Mouse (Mus musculus) heart, postnatal 10 days (tissue): ENCODE data around the gene Mpv17. TPM values are rescaled to one million over a fixed set of nuclear protein-coding genes. Genes with fewer than 3 reads are reported as not detected.
A peak's percentile ranks its signal among the peaks of the same experiment; 100 is the strongest.

Experiments used
- DNase-seq, 2 experiments: peaks; one replicate each; pipeline ENCODE4 v3.0.0; 2021
- intact Hi-C: fragments of 180-260 bp; cut with DNase I; formaldehyde crosslinking; loops from one replicate; pipeline ENCODE4 v1.15.1; 2025
- total RNA-seq, 2 experiments: library from RNA; stranded (reverse); gene quantifications; 2 replicates each; pipeline ENCODE4 v1.2.3; 2021

The Mpv17 gene
- total RNA-seq, result 10 to 100 TPM; 52.1 to 59.3 TPM

GRCm38 (mm10) chr5:31154152-31154553, at the start of gene Mpv17:
TSS of gene Mpv17 (minus strand) at chr5:31154251.
- intact Hi-C loops, result no loop called here
- peak; percentile 88 for DNase-seq

DNA sequence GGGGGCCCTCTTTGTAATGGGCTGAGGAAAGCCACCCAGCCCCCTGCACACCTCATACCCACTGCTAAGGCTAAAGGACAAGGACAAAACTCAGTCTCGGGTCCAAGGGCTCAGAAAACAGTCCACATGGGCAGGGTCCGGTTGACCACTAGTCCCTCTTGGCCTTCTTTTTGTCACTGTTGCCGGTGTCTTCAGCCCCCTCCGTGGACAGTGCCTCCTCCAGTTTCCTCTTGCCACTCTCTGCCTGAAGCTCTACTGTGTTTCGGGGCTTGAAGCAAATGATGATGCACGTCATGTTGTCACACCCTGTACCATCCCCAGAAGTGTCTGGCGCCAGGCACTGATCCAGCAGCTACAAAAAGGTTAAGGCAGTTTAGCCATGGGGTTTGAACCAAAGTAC, 48.9 kb upstream of the Mpv17 start:
- intact Hi-C loops, result loop anchor here (2.0 kb wide), 1 partner anchor 16 kb away; no protein-coding TSS in a partner anchor
- DNase-seq, result no peak

- intact Hi-C loops, result loop anchor here (2.0 kb wide), 1 partner anchor 17 kb away; no protein-coding TSS in a partner anchor
- DNase-seq, result peak; percentile 97 to 98
Observed at GRCm38 (mm10) chr5:31201742-31202590, 47.9 kb upstream of the Mpv17 start, which contains the start of gene Zfp513. TSS of gene Zfp513 (minus strand) at chr5:31202303.

DNA sequence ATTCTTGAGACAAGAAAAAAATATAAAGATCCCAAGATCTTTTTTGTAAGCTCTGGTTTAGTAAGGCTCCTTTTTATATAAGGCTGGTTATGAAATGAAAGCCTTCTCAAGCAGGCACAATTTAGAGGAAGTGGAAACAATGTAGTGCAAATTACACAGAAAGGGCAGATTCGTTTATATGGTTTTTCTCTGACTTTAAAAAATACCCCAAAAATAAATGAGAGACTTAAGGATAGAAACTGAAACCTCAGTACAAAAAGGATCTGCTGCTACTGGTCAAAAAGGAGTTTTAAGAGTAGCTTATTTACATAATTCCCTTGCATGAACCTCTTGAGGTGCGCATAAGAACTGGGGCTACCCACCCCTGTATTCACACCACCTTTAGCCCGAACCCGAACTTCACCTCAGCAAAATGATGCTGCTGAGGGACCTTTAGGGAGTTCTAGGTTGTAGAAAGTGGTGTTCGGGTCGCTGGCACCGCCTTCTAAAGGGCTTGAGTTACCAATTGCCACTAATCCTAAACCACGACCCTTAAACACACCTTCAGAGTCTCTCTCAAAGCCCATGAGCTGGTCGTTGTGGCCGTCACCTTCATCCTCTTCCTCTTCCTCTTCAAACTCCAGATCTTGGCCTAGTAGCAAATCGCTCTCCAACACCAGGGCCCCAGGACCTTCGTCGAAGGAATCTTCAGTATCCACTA, 47.1 kb upstream of the Mpv17 start:
- DNase-seq, result no peak
- intact Hi-C loops, result no loop called here

GRCm38 (mm10) chr5:31200327-31200768, 46.3 kb upstream of the Mpv17 start:
- no peak for DNase-seq
- intact Hi-C loops, result no loop called here

GRCm38 (mm10) chr5:31199893-31200292, 45.8 kb upstream of the Mpv17 start:
- DNase-seq, result no peak
- intact Hi-C loops, result no loop called here

DNA sequence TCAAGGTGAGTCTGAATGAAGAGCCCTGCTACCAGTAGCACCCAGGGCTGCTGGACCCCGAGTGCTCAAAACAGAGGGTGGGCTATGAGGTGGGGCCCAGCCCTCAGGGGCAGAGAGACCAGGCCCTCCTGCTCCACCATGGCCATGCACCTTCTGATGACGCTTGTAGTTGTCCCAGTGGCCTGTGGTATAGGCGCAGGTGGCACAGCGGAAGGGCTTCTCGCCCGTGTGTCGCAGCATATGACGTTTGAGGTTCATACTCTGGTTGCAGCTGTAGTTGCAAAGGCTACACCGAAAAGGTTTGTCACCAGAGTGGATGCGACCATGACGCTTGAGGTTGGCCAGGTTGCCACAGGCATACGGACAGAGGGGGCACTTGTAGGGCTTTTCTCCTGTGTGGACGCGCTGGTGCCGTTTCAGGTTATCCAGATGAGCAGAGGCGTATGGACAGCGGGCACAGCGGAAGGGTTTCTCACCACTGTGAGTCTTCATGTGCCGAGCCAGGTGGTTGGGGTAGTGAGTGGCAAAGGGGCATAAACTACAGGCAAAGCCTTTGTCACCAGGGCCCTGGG, 45.4 kb upstream of the Mpv17 start:
- intact Hi-C loops, result no loop called here
- no peak for DNase-seq

- intact Hi-C loops, result no loop called here
Observed at GRCm38 (mm10) chr5:31198616-31199320, 44.7 kb upstream of the Mpv17 start.

DNA sequence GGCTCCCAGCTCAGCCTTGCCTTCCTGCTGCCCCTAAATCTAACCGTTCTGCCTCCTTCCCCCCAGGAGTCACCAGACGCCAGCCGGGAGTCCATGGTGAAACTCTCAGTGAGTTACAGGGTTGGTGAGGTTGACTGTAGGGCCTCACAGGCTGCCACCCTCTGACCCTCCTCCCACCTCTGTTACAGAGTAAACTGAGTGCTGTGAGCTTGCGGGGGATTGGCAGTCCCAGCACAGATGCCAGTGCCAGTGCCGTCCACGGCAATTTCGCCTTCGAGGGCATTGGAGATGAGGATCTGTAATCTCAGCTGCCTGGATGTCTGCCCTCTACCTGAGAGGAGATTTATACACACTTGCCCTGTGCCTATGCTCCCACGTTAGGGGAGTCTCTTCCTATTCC, 44.1 kb upstream of the Mpv17 start:
- intact Hi-C loops, result no loop called here
- no peak for DNase-seq

More at GRCm38 (mm10) chr5:31198616-31199320, 44.7 kb upstream of the Mpv17 start:
- DNase-seq, result no peak

DNA sequence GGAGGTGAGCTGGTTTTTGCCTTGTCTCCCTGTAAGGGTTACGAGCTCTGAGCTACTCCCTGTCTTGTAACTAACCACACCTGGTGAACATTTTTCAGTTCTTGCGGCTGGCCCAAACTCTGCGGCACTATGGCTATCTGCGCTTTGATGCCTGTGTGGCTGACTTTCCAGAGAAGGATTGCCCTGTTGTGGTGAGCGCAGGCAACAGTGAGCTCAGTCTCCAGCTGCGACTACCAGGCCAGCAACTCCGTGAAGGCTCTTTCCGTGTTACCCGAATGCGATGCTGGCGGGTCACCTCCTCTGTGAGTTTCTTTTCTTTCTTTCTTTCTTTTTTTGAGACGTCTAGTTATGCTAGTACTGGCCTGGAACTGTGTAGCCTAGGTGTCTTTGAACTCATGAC, 43.0 kb upstream of the Mpv17 start:
- intact Hi-C loops, result no loop called here
- no peak for DNase-seq

DNA sequence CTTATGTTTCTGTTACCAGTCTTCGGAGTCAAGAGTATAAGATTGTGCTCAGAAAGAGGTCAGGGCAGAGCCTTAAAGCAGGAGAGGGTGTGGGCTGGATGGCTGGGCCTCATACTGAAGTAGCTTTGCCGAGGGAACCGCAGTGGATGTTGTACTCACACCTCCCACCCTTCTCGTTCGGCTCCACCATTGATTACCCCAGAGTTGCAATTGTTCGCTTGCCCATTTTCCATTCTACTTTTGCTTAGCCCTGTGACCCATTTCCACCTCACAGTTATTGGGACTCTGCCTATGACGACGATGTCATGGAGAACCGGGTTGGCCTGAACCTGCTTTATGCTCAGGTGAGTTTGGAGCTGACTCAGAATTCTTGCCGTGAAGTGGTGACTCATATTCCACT, 42.2 kb upstream of the Mpv17 start:
- no peak for DNase-seq
- intact Hi-C loops, result no loop called here

GRCm38 (mm10) chr5:31195671-31196070, 41.6 kb upstream of the Mpv17 start:
- no peak for DNase-seq
- intact Hi-C loops, result no loop called here

DNA sequence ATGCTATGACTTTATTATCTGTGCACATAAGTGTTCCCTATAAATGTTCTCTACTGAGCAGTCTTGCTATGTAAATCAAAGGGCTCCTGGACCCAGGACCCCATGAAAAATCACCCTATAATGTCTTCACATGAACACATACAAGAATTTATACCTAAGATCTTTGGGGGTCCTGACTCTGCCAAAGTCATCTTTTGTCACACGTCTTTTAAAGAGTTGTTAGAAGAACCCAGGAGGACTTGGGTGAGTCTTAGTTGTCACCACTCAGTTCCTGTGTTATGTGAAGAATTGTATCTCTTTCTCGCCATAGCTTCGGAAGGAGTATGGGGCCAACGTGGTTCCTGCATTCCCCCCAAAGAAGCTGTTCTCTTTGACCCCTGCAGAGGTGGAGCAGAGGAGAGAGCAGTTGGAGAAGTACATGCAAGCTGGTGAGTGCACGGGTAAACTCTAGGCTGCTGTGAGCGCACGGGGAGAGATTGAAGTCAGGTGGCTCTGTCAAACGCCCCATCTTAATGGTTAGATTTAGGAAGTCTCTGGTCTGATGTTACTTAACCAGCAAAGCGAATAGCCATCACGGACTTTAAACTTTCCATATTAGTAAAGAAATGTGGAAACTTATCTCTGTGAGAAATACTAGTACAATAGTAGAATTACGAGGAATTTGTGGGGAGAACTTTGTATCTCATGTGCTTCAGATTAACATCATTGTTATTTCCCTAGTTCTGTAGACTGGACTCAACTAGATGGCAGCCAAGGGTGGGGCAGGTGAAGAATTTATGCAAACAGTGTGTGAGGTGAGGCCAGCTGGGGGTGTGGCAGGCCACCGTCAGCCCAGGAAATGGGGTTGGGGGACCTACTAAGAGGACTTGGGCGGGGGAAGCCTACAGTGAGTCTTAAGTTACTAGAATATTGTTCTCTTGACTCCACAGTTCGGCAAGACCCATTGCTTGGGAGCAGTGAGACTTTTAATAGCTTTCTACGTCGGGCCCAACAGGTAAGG, 40.7 kb upstream of the Mpv17 start:
- no peak for DNase-seq
- intact Hi-C loops, result no loop called here

GRCm38 (mm10) chr5:31193631-31194281, 39.7 kb upstream of the Mpv17 start:
- no peak for DNase-seq
- intact Hi-C loops, result no loop called here

DNA sequence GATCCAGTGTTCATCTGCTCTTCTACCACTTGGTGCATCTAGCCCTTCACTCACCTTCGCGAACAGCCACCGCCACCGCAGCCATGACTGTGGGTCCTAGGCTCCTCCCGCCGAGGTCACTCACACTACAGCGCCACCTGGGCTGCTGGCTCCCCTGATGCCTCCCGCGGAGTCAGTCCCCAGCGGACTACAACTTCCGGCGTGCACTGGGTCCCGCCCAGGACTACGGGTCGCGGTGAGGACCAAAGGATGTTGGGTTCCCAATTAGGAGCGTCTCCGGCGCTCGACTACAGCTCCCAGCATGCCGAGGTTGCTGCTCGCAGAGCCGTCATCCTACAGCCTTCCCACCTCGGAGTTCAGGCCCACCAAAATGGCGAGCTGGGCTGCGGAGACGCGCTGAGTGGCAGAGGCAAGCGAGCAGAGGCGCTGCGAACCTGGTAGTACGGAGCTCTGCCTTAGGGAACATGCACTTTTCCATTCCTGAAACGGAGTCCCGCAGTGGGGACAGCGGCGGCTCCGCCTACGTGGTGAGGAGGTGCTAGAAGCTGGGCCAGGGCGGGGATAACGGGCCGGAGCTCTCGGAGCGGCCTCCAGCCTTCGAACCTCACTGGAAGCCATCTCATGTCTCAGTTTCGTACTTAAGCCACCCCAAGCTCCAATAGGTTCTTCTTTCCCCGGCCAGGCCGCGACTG, 39.0 kb upstream of the Mpv17 start, which contains the start of the genes Snx17 and Eif2b4:
Gene Snx17 (plus strand): TSS at position 289 of the 692 bp plus-strand sequence.
Gene Eif2b4 (minus strand): TSS at position 492 of the 692 bp plus-strand sequence.
- peak; percentile 100 for DNase-seq
- intact Hi-C loops, result no loop called here

DNA sequence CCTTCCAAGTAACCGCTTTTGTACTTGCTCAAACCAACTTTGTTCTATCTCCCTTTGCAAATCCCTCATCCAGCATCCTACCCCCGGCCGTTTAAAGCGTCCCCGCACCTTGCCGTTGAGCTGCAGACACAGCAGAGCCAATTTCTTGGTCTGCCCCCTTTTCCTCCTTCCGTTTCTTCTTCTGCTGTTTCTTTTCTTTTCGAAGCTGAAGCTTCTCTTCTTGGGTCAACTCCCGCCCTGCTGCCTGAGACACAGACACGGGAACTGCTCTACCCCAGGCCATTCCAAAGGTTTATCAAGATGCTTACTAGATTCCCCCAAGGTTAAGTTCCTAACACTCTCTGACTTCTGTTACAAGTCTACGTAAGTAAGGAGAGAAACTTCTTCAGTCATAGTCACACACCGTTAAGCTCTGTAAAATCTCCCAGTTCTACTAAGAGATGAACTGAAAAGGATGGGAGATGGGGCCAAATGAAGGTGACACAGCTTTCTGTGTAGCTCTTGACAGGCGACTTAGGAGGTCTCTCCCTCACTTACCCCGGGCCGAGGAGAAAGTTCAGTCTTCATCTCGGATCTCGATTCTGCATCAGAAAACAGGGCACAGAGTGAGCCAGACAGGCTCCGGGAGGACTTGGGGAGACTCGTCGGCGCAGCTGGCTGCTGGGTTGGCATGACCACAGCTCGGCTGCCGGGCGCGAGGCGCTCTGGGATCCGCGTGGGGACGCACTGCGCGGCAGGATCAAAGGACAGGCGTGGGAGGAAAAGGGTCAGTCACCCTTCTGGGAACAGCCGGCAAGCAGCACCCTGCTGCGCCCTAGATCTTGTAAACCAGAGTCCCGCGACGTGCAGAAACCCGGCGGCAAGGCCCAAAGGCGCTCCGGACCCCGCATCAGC, 38.2 kb upstream of the Mpv17 start:
- intact Hi-C loops, result no loop called here
- DNase-seq, result no peak

DNA sequence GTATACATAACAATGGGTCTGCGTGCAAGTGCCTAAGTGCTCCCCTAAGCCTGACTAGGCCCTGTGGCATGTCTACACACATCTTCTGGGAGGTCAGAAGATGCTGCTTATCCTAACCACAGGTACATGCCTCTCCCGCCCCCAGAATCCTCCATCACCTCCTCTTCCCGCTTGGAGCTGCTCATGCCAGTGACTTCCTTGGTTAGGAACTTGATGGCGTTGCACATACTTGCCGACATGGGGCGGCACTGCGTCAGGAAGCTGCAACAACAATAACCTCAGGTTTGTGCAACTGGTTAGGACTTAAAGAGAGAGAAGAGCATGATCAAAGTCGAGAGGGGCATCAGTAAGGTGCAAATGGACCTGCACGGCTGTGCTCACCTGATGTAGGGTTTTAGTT, 36.1 kb upstream of the Mpv17 start:
- intact Hi-C loops, result no loop called here
- DNase-seq, result no peak
